Mouse (Mus musculus) inflammation-experienced regulatory T-cells, adult 6 months (primary cell): ENCODE measurements around the gene 2310034G01Rik. TPM values are rescaled to one million over a fixed set of nuclear protein-coding genes. Genes with fewer than 3 reads are reported as not detected.

ENCODE experiments used
- ATAC-seq: one replicate; pipeline ENCODE4 v1.8.0; 2017
- polyA plus RNA-seq, 3 experiments: library from polyadenylated mRNA; unstranded; fragments of 100-300 nt; shearing (Covaris generic); gene quantifications; one replicate each; pipeline ENCODE4 v1.2.1; 2017

2310034G01Rik gene
- polyA plus RNA-seq, 3 experiments from 2014 or later: 0.24 to 0.44 TPM; not detected in 1

GRCm38 (mm10) chr19:46314872-46315742 lies 35.0 kb downstream of the 2310034G01Rik start:
- no peak for ATAC-seq

- ATAC-seq: no peak
These were observed 35.9 kb downstream of the 2310034G01Rik start for GRCm38 (mm10) chr19:46314151-46314601.

- no peak for ATAC-seq
These were observed 36.5 kb downstream of the 2310034G01Rik start for GRCm38 (mm10) chr19:46313591-46313990.

- no peak for ATAC-seq
These were observed 37.0 kb downstream of the 2310034G01Rik start for GRCm38 (mm10) chr19:46313116-46313515.

- ATAC-seq: no peak
These were observed 37.5 kb downstream of the 2310034G01Rik start for GRCm38 (mm10) chr19:46312566-46312965.

GRCm38 (mm10) chr19:46311341-46311740 lies 38.8 kb downstream of the 2310034G01Rik start:
- no peak for ATAC-seq

GRCm38 (mm10) chr19:46310312-46310865 lies 39.7 kb downstream of the 2310034G01Rik start:
- ATAC-seq: no peak

- no peak for ATAC-seq
These were observed 40.3 kb downstream of the 2310034G01Rik start for GRCm38 (mm10) chr19:46309651-46310305.

GRCm38 (mm10) chr19:46308706-46309435 lies 41.2 kb downstream of the 2310034G01Rik start:
- no peak for ATAC-seq

GRCm38 (mm10) chr19:46308303-46308702 lies 41.8 kb downstream of the 2310034G01Rik start:
- no peak for ATAC-seq

- no peak for ATAC-seq
These were observed 42.3 kb downstream of the 2310034G01Rik start for GRCm38 (mm10) chr19:46307781-46308180.

GRCm38 (mm10) chr19:46306751-46307289 lies 43.3 kb downstream of the 2310034G01Rik start:
- no peak for ATAC-seq

GRCm38 (mm10) chr19:46306268-46306610 lies 43.9 kb downstream of the 2310034G01Rik start:
- no peak for ATAC-seq

GRCm38 (mm10) chr19:46305432-46306267 lies 44.5 kb downstream of the 2310034G01Rik start:
- ATAC-seq: peak; percentile 63

- peak; percentile 36 for ATAC-seq
These were observed 45.2 kb downstream of the 2310034G01Rik start for GRCm38 (mm10) chr19:46304908-46305333.

GRCm38 (mm10) chr19:46304216-46304841 lies 45.8 kb downstream of the 2310034G01Rik start, which contains the start of gene Nfkb2:
Gene Nfkb2 (plus strand): TSS chr19:46304320.
- peak; percentile 81 for ATAC-seq

GRCm38 (mm10) chr19:46303251-46304215 lies 46.6 kb downstream of the 2310034G01Rik start:
- ATAC-seq: no peak

GRCm38 (mm10) chr19:46302551-46302950 lies 47.6 kb downstream of the 2310034G01Rik start:
- no peak for ATAC-seq

- ATAC-seq: no peak
These were observed 49.6 kb downstream of the 2310034G01Rik start for GRCm38 (mm10) chr19:46300294-46301045.
